In the genomic region with DNA sequence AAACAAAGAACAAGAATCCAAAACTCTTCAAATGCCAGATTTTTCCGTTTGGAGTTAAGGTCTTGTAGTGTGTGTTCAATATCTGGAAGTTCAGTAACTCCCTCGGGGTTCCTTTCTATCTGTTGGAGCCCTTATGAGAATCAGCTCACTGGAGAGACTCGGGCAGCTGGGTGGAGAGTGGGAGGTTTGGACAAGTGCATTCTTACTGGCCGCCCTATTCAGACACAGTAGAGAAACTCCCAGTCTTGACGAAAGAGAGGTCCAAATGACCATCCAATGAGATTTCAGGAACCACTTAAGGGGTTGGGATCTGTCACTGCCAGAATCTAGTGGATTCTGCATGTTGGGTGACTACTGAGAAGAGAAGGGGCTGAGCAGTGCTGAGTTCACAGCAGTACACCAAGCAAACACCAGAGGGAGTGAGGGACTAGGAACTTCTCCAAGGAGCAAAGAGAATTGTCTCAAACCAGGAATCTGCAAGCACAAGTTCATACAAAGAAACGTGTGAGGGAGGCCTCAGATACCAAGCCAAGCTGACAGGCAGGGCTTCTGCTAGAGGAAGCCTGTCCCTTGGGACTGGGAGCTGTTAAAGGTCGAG, we compare ENCODE assay signal across 9 mouse cellular contexts.
DNase-seq lines count a peak whose midpoint lies in the region; ATAC-seq and TF ChIP-seq lines count a peak whose summit lies in the region.
"Had no signal": no experiment of that assay in that cellular context is flagged by ENCODE, and none has a peak within 500 bp of the region (broad histone marks: within the 10 kb centered on the region; RNA-seq: fewer than 3 reads in every experiment).

No protein-coding gene starts in this region.

- 38% methylated on average over 7 of the region's 7 CpGs for WGBS in lung, embryonic 14.5 days
- WGBS in forebrain, embryonic 14.5 days: 41% methylated on average over 7 of the region's 7 CpGs
- 41% methylated on average over 7 of the region's 7 CpGs for WGBS in kidney, embryonic 16.5 days
- 43% methylated on average over 7 of the region's 7 CpGs for WGBS in limb, embryonic 14.5 days
- WGBS in stomach, postnatal 0 days: 37% methylated on average over 7 of the region's 7 CpGs

- no peaks in the 10 kb centered on the region for H3K27me3 ChIP-seq in lung, embryonic 14.5 days (ENCODE audit: insufficient read depth, low read length)
- H3K27me3 ChIP-seq in forebrain, embryonic 14.5 days (replicated peaks; ENCODE audit: control insufficient read depth, insufficient read depth, low read length): no peaks in the 10 kb centered on the region
- no peaks in the 10 kb centered on the region for H3K27me3 ChIP-seq in kidney, embryonic 16.5 days (ENCODE audit: insufficient read depth, low read length)
- H3K27me3 ChIP-seq in limb, embryonic 14.5 days (ENCODE audit: control insufficient read depth, insufficient read depth, low read length): no peaks in the 10 kb centered on the region
- H3K27me3 ChIP-seq in stomach, postnatal 0 days (ENCODE audit: control insufficient read depth, insufficient read depth, low read length): no peaks in the 10 kb centered on the region
- H3K27me3 ChIP-seq: limb, embryonic 12.5 days had no signal

- DNase-seq in lung, embryonic 14.5 days: peak; percentile 76
- DNase-seq in lung, postnatal 25 days (ENCODE audit: low spot score): no peak
- DNase-seq in cerebellum, adult 11-12 months: peak; percentile 14
- peak; percentile 70 for DNase-seq in forebrain, embryonic 14.5 days (ENCODE audit: low spot score)
- DNase-seq in limb, embryonic 14.5 days (ENCODE audit: low spot score): peak; percentile 50
- DNase-seq in stomach, postnatal 0 days (ENCODE audit: low spot score): peak; percentile 21
- no peak for DNase-seq in spleen, postnatal 10 days (ENCODE audit: low spot score in 2 of 2)

- TF ChIP-seq EP300 in stomach, postnatal 0 days (optimal IDR thresholded peaks at IDR 0.05): no peak

- H3K4me1 ChIP-seq in lung, embryonic 14.5 days (ENCODE audit: insufficient read depth): no peaks in the 10 kb centered on the region
- no peaks in the 10 kb centered on the region for H3K4me1 ChIP-seq in forebrain, embryonic 14.5 days (ENCODE audit: control insufficient read depth, insufficient read depth, low read length)
- H3K4me1 ChIP-seq in kidney, embryonic 16.5 days (ENCODE audit: insufficient read depth, low read length): no peaks in the 10 kb centered on the region
- H3K4me1 ChIP-seq in limb, embryonic 14.5 days (ENCODE audit: control insufficient read depth, insufficient read depth, low read length): no peaks in the 10 kb centered on the region
- H3K4me1 ChIP-seq in stomach, postnatal 0 days (replicated peaks; ENCODE audit: control insufficient read depth, insufficient read depth): no peaks in the 10 kb centered on the region
- H3K4me1 ChIP-seq: limb, embryonic 12.5 days had no signal

- no peak overlapping the region for H3K4me3 ChIP-seq in lung, embryonic 14.5 days (ENCODE audit: low read depth, low read length)
- no peak overlapping the region for H3K4me3 ChIP-seq in forebrain, embryonic 14.5 days (ENCODE audit: low read depth, low read length)
- H3K4me3 ChIP-seq in kidney, embryonic 16.5 days (ENCODE audit: low read length): no peak overlapping the region
- no peak overlapping the region for H3K4me3 ChIP-seq in limb, embryonic 14.5 days (replicated peaks; ENCODE audit: low read length)
- no peak overlapping the region for H3K4me3 ChIP-seq in stomach, postnatal 0 days (ENCODE audit: low read depth, low read length)
- H3K4me3 ChIP-seq: limb, embryonic 12.5 days had no signal

- H3K9ac ChIP-seq in lung, embryonic 14.5 days: no peak overlapping the region
- no peak overlapping the region for H3K9ac ChIP-seq in forebrain, embryonic 14.5 days (ENCODE audit: low read length)
- no peak overlapping the region for H3K9ac ChIP-seq in kidney, embryonic 16.5 days (replicated peaks; ENCODE audit: low read length)
- H3K9ac ChIP-seq in limb, embryonic 14.5 days (ENCODE audit: low read depth, low read length, severe bottlenecking): no peak overlapping the region
- H3K9ac ChIP-seq in stomach, postnatal 0 days (ENCODE audit: low read length): no peak overlapping the region
- H3K9ac ChIP-seq: limb, embryonic 12.5 days had no signal

- peak; percentile 69; the same call in 1 of the 2 replicates for ATAC-seq in lung, embryonic 14.5 days (ENCODE audit: insufficient read depth)
- peak; percentile 71 for ATAC-seq in forebrain, embryonic 14.5 days
- peak; percentile 83 for ATAC-seq in kidney, embryonic 16.5 days (ENCODE audit: low FRiP score, low TSS enrichment)
- ATAC-seq in limb, embryonic 14.5 days (ENCODE audit: low FRiP score, low read depth): no peak
- no peak for ATAC-seq in stomach, postnatal 0 days (ENCODE audit: low FRiP score, low TSS enrichment)

- H3K4me2 ChIP-seq in lung, embryonic 14.5 days: no peak overlapping the region
- H3K4me2 ChIP-seq in forebrain, embryonic 14.5 days (ENCODE audit: low read length): no peak overlapping the region
- no peak overlapping the region for H3K4me2 ChIP-seq in kidney, embryonic 16.5 days (replicated peaks; ENCODE audit: low read depth, low read length)
- H3K4me2 ChIP-seq in limb, embryonic 14.5 days (replicated peaks; ENCODE audit: low read depth, low read length, severe bottlenecking): no peak overlapping the region
- H3K4me2 ChIP-seq in stomach, postnatal 0 days (replicated peaks; ENCODE audit: low read depth): no peak overlapping the region
- H3K4me2 ChIP-seq: limb, embryonic 12.5 days had no signal

- TF ChIP-seq POLR2A in limb, embryonic 14.5 days (IDR thresholded peaks at IDR 0.05; ENCODE audit: borderline replicate concordance, extremely low read depth, insufficient read depth, insufficient read length): no peak

- H3K27ac ChIP-seq in lung, embryonic 14.5 days (ENCODE audit: low read depth): no peak overlapping the region
- H3K27ac ChIP-seq in forebrain, embryonic 14.5 days (ENCODE audit: low read depth, low read length): no peak overlapping the region
- no peak overlapping the region for H3K27ac ChIP-seq in kidney, embryonic 16.5 days (ENCODE audit: low read length)
- no peak overlapping the region for H3K27ac ChIP-seq in limb, embryonic 14.5 days (replicated peaks; ENCODE audit: low read depth, low read length)
- H3K27ac ChIP-seq in stomach, postnatal 0 days (replicated peaks): no peak overlapping the region
- H3K27ac ChIP-seq: limb, embryonic 12.5 days had no signal

- TF ChIP-seq CTCF in lung, embryonic 14.5 days (IDR thresholded peaks at IDR 0.05; ENCODE audit: low read depth): peak; percentile 71
- peak; percentile 78 for TF ChIP-seq CTCF in stomach, postnatal 0 days (IDR thresholded peaks at IDR 0.05; ENCODE audit: low read depth)

- H3K36me3 ChIP-seq in lung, embryonic 14.5 days (ENCODE audit: insufficient read depth): no peaks in the 10 kb centered on the region
- no peaks in the 10 kb centered on the region for H3K36me3 ChIP-seq in forebrain, embryonic 14.5 days (ENCODE audit: control insufficient read depth, insufficient read depth, low read length)
- H3K36me3 ChIP-seq in kidney, embryonic 16.5 days (ENCODE audit: insufficient read depth, low read length): no peaks in the 10 kb centered on the region
- no peaks in the 10 kb centered on the region for H3K36me3 ChIP-seq in limb, embryonic 14.5 days (ENCODE audit: control insufficient read depth, insufficient read depth, low read length)
- no peaks in the 10 kb centered on the region for H3K36me3 ChIP-seq in stomach, postnatal 0 days (ENCODE audit: control insufficient read depth, insufficient read depth, low read length)
- H3K36me3 ChIP-seq: limb, embryonic 12.5 days had no signal

- no peaks in the 10 kb centered on the region for H3K9me3 ChIP-seq in lung, embryonic 14.5 days (ENCODE audit: low read depth, low read length)
- H3K9me3 ChIP-seq in forebrain, embryonic 14.5 days (replicated peaks; ENCODE audit: control insufficient read depth, low read length): no peaks in the 10 kb centered on the region
- H3K9me3 ChIP-seq in kidney, embryonic 16.5 days (ENCODE audit: low read length): no peaks in the 10 kb centered on the region
- 0 out of 2 replicates have a peak, but pooled peaks cover 3% of the 10 kb centered on the region for H3K9me3 ChIP-seq in limb, embryonic 14.5 days (ENCODE audit: control insufficient read depth, low read length)
- H3K9me3 ChIP-seq in stomach, postnatal 0 days (ENCODE audit: control insufficient read depth, low read length): no peaks in the 10 kb centered on the region
- H3K9me3 ChIP-seq: limb, embryonic 12.5 days had no signal

Comparison
In these comparisons a context has a peak if more than half of its experiments do, and no peak if none do; other contexts are left out.
1. DNase-seq: peak in lung, embryonic 14.5 days (single experiment), cerebellum, adult 11-12 months (single experiment), forebrain, embryonic 14.5 days (single experiment), limb, embryonic 14.5 days (single experiment) and stomach, postnatal 0 days (single experiment); none in lung, postnatal 25 days (single experiment) and spleen, postnatal 10 days (0 of 2).
2. ATAC-seq: peak in lung, embryonic 14.5 days (single experiment), forebrain, embryonic 14.5 days (single experiment) and kidney, embryonic 16.5 days (single experiment); none in limb, embryonic 14.5 days (single experiment) and stomach, postnatal 0 days (single experiment).